Mouse (Mus musculus): Measurements from ENCODE around the gene Elovl1. TPM values are rescaled to one million over a fixed set of nuclear protein-coding genes. Genes with fewer than 3 reads are reported as not detected.
A peak's percentile ranks its signal among the peaks of the same experiment; 100 is the strongest.

Elovl1 gene
- total RNA-seq (2022), result 10 to 100 TPM; 16.2 to 26.7 (median 21.1) TPM

DNA sequence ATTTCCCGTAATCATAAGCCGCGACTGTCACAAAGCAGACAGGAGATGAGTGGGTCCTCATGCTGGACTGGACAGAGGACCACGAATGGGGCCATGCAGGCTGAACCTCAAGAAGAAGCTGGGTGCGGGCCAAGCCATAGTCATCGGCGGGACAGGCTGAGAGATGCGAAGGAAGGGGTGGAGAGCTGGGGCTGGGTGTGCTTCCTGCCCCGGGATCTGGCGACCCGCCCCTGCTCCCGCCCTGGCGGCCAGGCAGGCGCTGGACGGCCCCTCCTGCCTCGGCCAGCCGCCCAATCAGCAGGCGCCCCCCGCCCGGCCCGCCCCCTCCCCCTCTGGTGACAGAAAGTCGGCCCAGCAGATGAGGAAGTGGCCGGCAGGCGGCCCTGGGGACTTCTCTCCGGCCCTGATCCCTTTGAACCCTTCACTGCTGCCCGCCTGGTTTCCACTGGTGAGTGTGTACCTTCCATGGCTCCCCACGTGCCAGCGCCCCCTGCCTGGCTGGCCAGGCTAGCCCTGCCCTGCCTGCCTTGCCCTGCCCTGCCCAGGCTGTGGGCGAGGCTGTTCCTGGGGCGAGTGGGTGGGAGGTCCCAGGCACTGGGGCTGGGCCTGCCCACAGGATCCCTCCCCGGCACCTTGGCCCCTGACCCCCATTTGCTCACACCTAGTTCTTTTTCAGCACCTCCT, at the start of gene Elovl1:
Gene Elovl1, plus strand, starts transcription at position 326 of the 684 bp plus-strand sequence.
- DNase-seq (ENCODE audit: low spot score in 2 of 2), result peak in 1 of 2 experiments; percentile 70

DNA sequence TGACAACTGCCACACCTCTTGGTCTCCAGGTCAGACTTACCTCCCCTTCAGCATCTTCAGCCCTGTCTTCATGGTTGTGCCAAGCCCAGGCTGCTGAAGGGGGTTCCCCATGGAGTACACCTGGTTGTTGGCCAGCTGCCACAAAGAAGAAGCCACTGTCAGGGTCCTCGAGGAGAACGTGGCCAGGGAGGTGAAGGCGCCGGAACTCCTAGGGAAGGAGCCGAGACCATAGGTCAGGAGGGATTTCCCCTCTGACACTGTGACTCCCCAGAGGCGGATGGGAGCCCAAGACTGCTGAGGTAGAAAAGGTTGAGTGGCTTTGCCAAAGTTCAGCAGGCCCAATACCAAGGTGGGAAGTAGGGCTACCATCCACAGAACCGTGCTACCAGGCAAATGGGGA, 44.6 kb upstream of the Elovl1 start:
- DNase-seq (ENCODE audit: low spot score in 2 of 2), result no peak

DNA sequence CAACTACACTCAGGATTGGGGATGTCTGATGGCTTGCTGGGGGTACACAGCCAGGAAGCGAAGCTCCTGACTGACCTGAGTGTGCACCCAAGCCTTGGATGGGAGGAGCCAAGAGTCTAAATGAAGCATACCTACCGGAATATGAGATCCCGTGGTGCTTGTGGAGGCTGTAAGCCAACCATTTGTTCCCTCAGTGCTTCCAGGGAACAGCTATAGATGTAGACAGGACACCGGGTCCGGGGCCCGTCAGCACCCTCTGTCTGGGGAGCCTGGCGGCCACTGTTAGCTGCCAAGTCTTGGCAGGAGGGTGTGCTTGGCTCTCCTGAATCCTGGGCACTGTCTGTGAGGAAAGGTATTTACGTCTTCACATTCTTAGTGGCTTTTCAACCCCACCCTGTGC, 40.6 kb upstream of the Elovl1 start:
- no peak for DNase-seq (ENCODE audit: low spot score in 2 of 2)

DNA sequence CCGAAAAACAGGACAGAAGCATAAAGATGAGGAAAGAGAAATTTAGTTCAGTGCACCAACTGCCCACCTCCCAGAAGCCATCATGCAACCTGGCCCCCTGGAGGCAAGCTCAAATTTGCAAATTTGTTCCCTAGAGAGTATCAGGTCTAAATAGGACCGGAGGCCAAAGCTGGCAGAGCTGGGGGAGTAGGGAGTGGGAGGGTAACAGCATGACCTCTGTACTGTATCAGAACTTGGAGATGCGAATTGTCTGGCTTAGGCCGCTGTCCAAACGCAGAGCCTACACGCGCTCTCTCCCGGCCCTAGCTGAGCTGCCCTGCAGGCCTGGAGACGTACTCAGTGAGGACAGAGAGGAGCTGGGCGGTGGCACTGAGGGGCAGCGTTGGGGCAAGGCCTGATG, 37.7 kb upstream of the Elovl1 start:
- DNase-seq (ENCODE audit: low spot score in 2 of 2), result no peak

DNA sequence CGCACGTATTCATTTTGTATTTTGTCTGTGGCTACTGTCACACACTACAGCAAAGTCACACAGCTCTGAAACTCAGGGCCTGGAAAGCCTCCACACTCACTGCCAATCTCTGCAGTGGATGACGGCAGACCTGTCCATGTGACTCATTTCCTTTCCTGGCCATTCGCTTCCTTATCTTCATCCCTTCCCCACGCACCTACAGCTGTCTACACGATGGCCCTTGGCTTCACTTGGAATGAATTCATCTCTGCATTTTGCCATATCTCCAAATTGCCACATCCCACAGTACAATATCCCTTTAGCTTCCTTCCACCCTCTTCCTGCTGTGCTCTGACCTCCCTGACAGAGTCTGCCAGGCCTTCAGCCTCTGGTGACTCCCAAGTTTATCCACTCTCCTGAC, 33.4 kb upstream of the Elovl1 start:
- no peak for DNase-seq (ENCODE audit: low spot score in 2 of 2)

DNA sequence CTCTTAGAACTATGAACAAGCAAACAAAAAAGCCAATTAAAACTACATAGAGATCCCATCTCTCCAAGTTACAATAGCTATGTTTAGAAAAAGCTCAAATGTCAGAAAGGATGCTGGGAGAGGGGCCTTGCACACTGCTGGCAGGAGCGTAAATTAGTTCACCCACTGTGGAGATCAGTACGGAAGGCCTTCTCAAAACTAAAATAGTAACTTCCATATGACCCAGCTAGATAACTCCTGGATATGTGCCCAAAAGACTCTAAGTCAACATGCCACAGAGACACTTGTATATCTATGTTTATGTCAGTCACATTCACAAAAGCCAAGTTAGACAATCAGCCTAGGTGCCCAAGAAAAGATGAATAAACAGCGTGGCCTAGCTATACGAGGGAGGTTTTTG, 32.6 kb upstream of the Elovl1 start:
- no peak for DNase-seq (ENCODE audit: low spot score in 2 of 2)

DNA sequence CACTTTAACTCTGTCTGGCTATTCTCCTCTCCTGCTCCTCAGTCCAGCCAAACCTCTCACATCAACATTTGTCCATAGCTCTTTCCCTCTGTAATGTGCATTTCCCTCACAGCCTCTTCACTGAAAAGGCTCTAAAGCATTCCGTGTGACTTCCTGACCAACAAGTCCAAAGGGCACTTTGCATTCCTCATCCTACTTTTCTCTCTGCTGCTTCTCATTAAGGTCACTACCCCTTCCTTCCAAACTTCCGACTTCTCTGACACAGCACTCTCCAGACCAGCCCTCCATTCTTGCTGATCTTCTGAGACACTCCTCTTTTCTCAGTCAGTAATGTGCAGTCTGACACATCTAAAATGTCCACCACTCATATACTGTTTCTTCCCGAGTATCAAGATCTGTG, 31.5 kb upstream of the Elovl1 start:
- DNase-seq (ENCODE audit: low spot score in 2 of 2), result no peak

DNA sequence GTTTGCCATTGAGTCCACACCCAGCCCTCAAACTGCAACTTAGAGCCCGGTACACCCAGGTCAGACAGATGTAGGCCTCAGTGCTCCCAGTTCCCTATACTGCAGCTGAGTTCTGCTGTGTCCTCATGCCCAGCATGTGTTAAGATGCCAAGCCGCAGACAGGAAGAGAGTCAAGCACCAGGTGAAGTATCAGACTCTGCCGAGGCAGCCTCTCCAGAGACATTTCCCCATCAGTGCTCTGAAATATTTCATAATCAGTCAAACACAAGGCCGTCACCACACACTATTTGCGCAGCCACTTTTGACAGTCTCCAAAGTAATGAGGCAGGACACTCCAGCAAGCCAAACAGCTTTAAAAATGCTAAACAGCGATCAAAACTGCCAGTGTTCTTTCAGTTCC, 29.5 kb upstream of the Elovl1 start:
- DNase-seq (ENCODE audit: low spot score in 2 of 2), result no peak

DNA sequence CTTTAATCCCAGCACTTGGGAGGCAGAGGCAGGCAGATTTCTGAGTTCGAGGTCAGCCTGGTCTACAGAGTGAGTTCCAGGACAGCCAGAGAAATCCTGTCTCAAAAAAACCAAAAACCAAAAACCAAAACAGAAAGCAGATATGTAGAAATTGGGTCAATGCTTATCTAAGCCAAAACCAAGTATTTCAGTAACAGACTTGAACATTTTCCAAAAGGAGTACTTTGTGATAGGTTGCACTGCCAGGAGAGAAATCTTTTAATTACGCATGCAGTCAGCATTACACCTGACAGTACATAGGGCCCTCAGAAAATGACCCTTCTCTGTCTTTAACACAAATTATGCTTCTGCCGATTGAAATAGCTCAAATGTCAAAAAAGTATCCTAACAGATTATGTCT, 26.5 kb upstream of the Elovl1 start:
- no peak for DNase-seq (ENCODE audit: low spot score in 2 of 2)

DNA sequence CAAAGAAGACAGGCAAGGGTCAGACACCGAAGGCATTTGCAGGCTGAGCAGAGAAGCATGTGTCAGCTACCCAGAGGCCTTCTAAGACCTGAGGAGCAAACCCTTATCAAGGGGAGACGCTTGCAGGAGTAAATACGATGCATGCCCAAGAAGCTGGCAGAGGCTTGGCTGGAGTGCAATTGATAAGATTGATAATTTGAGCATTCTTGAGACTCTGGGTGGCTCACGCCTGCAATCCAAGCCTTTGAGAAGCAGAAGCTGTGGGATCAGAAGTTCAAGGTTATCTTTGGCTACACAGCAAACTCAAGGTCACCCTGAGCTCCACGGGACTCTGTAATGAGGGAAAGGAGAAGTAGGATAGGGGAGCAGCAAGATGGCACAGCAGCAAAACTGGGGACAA, 26.0 kb upstream of the Elovl1 start:
- no peak for DNase-seq (ENCODE audit: low spot score in 2 of 2)

DNA sequence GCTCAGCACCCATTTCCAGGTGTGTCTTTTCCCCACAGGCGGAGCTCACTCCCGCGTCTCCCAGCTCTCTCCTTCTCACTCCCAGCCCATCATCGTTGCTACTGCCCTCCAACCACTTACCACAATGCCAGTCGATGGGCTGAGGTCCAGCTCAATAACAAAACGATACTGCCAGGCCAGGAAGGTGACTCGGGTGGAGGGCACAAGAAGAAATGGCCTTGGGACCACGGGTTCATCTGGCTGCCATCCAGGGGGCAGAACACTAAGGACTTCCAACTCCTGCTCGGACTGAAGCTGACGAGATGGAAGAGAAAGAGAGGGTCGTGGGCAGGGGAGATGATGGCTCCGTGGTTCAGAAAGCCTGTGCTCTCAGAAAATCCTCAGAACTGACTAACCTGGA, 25.2 kb upstream of the Elovl1 start:
- no peak for DNase-seq (ENCODE audit: low spot score in 2 of 2)

DNA sequence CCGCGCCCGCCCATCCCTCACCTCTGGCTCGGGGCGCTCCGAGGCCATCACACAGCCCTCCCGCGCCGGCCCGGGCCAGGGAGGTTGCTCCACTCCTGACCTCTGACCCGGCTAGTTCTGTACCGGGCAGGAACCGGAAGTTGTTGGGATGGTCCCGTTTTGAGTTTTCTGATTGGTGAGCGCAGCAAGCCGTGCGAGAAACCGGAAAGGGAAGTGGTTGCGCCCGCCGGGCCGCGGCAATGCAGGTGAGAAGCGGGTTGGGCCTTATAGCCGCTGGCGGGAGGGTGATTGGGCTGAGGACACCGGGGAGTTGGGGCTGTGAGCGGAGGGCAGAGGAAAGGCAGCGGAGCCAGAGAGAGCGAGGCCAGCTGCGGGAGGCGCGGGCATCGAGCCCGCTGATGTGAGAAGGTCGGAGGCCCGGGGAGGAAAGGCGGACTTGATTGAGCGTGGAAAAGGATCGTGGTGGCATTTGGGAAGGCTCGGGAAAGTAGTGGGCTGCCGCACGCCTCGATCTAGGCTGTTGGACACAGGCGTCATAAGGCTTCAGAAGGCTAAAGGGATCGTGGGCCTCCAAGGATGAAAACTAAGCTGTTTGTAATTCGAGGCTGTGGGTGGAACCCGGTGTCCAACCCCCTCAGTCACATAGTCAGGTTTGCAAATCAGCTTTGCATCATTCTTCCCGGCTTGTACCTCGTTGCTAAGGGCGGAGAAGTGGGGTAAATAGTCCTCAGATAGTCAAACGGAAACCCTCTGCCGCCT, 18.6 kb upstream of the Elovl1 start, which contains the start of the genes Szt2 and Med8:
Gene Szt2, minus strand, starts transcription at position 132 of the 759 bp plus-strand sequence.
Gene Med8, plus strand, starts transcription at position 196 of the 759 bp plus-strand sequence.
- peak; percentile 76 to 88 for DNase-seq (ENCODE audit: low spot score in 2 of 2)

DNA sequence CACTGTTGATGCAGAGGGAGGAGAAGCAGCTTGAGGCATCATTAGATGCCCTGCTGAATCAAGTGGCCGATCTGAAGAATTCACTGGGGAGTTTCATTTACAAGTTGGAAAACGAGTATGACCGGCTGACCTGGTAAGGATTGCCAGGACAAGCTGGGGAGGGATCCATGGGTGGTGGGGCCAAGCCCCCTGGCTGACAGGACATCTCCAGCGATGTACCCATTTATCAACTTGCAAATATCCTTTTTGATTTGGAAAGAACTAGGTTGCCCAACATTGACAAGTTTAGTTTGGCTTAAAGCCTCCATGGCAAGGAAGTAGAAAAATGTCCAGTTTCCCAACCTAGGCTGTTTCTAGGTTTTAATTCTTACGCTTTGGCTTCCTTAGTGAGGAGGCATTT, 17.0 kb upstream of the Elovl1 start:
- DNase-seq (ENCODE audit: low spot score in 2 of 2), result no peak

DNA sequence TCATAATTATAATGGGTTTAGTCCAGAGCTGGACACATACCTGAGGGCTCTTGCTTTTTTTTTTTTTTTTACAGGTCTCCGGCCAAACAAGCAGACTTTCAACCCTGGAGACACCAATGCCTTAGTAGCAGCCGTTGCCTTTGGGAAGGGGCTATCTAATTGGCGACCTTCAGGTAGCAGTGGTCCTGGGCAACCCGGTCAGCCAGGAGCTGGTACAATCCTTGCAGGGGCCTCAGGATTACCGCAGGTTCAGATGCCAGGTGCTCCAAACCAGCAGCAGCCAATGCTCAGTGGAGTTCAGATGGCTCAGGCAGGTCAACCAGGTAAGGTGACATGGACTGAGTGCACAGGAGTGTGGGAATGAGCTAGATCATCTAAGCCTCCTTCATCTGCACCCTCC, 14.3 kb upstream of the Elovl1 start:
- no peak for DNase-seq (ENCODE audit: low spot score in 2 of 2)

DNA sequence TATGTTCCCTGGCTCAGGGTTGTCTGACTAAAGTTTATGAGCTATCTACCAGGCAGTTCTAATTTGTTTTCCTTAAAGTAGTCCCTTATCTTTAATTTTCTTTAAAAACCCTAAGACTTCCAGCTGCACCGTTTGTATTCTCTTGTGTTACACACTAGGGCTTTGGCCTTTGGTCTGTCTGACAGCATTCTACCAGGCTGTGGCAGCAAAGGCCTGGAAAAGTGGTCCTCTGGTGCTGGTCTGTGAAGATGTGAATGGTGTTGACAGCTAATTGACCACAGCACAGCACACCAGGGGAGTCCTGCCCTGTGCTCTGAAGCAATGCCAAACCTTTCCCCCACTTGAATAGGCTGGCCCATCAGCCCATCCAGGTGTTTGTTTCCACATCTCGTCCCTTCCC, 12.1 kb upstream of the Elovl1 start:
- DNase-seq (ENCODE audit: low spot score in 2 of 2), result no peak

DNA sequence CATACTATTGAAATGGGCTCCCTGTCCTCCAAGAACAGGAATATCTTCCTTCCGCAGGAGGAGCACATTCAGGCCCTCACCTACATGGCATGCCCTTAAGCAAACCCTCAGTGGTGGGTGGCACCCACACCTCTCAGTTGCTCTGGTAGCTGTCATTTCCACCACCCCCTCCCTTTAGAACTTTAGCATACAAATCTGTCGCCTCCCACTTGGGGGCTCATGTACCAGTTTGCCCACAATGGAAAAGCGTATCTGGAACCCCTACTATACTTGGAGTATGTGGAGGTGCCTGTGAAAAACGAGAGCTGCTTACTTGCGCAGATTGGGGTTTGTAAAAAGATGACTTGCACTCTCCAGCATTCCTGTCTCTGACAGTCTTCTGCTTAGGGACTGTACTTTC, 11.6 kb upstream of the Elovl1 start:
- peak in 1 of 2 experiments; percentile 44 for DNase-seq (ENCODE audit: low spot score in 2 of 2)

DNA sequence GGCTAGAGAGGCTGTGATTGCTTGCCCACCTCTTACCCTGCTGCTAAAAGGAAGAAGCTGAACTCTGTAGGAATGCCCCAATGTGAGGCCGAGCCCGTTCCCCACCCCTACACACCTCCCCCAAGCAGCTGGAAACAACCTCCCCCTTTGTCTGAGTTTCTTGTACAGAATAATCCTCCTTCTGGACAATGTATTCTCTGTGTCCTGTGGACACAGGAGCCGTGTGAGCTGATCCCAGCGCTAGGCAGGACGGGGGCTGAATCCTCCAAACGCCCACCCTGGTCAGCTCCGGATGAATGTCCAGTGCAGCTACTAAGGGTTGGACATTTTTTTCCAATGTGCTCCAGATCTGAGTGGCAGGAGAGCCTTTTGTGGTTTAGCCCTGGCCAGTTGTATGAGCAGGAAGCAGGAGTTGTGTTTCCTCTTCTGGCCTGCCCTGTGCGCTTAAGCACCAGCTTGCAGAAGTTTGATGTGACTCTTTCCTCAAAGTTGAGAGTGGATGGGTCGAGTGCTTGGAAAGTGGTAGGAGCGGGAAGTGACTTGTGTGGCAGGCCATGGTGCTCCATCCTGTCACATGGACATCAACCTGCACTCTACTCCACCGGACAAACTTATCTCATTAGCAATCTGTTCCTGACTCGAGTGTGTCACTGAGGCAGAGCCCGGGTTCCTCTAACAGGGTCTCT, 10.6 kb upstream of the Elovl1 start:
- DNase-seq (ENCODE audit: low spot score in 2 of 2), result no peak

DNA sequence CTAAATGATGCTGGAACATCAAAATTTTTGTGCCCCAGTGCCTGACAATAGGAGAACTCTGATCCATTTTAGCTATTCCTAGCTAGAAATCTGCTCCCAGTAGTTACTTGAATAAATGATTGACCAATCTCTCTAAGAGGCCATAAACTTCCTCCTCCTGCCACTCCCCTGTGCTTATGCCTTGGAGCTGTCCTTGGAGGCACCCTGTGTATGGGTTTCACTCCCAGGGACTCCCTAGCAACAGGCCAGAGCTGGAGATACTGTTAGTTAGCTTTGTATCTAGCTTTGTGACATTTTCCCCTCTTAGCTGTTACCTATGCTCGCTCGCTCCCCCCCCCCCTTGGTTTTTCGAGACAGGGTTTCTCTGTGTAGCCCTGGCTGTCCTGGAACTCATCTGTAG, 6.5 kb upstream of the Elovl1 start:
- DNase-seq (ENCODE audit: low spot score in 2 of 2), result no peak

DNA sequence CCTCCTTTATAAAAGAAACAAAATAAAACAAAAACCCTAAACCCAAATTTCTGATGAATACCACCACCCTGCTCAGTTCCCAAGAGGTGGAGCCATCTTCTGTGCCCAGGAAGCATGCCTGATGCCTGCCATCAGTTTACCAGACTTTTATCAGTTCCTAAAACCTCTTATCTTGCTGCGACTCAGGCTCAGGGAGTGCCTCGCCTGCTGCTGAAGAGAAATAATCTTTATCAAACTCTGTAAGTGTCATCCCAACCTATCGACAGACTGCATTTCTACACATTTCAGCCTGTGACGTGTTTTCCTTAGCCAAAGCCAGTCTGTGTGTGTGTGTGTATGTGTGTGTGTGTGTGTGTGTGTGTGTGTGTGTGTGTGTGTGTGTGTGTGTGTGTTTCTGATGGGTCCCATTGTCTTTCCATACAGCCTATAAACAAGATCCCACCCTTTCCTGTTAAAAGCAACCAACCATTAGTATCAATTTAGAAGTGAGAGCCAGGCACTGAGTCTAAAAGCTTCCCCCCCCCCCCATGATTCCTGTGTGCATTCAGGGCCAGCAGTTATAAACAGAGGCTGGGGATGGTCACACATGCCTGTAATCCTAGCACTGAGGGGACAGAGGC, 3.2 kb upstream of the Elovl1 start:
- DNase-seq (ENCODE audit: low spot score in 2 of 2), result no peak

DNA sequence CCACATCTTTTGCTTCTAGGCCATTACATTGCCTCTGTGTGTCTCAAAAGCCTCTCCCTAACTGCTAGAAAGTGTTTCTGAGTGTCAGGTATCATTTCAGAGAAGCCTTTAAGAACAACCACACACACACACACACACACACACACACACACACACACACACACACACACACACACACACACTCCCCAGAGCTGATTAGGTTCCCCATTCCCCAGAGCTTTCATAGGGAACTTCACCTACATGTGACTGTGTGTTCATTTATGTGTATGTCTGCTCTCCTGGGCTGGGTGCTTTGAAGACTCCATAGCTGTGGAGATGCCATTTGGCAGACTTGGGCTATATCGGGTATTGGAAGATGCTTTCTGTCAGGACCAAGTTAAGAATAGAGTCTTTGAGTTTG, 2.5 kb upstream of the Elovl1 start:
- DNase-seq (ENCODE audit: low spot score in 2 of 2), result no peak

DNA sequence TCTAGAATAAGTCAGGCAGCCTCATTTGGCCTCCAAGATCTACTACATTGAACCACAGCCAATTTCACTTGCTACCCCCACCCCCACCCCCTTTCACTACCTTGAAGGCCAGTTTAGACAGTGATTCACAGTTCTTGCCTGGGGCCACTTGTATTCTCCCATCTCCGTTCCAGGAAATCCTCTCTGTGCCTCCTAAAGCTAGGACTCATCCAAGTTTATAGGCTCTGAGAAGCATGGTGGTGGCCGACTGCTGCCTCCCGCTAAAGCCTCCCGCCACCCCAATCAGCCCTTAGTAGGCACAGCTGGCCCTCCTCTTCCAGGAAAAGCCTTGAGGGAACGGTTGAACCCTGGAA, 502 bp upstream of the Elovl1 start:
- DNase-seq (ENCODE audit: low spot score in 2 of 2), result no peak

All from left cerebral cortex, adult 8-10 months (tissue).